In the genomic region with DNA sequence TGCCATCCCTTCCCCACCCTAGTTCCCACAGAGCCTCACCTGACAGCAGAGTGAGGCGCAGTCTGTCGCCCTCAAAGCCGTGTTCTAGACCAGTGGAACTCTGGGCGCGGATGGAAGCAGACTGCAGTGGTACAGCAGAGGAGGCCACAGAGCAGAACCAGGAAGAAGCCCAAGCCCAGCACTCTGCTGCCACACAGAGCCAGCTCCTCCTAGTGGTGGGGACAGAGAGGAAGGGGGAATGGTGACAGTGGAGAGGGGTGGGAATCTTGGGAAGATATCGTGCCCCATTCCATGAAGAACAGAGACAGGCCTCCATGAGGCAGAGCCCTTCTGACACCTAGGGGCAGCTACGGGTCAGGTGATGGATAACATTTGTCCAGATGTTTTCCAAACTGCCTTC, we compare ENCODE assay signal across 11 mouse cellular contexts. TPM values are rescaled to one million over a fixed set of nuclear protein-coding genes. Genes with fewer than 3 reads are reported as not detected.
DNase-seq lines count a peak whose midpoint lies in the region; ATAC-seq and TF ChIP-seq lines count a peak whose summit lies in the region.
"Had no signal": no experiment of that assay in that cellular context is flagged by ENCODE, and none has a peak within 500 bp of the region (broad histone marks: within the 10 kb centered on the region; RNA-seq: fewer than 3 reads in every experiment).

No protein-coding gene starts in this region.

- TF ChIP-seq POLR2A in ES-Bruce4 (IDR thresholded peaks at IDR 0.05; ENCODE audit: insufficient read depth, low read length) = no peak

- H3K4me1 ChIP-seq in kidney, embryonic 16.5 days (ENCODE audit: insufficient read depth, low read length) = peaks cover 5% of the 10 kb centered on the region; the same call in 1 of the 2 replicates
- peaks cover 2% of the 10 kb centered on the region for H3K4me1 ChIP-seq in ES-Bruce4 (ENCODE audit: control insufficient read depth, insufficient read depth, low read length)
- H3K4me1 ChIP-seq: embryonic facial prominence, embryonic 12.5 days had no signal

- no peak overlapping the region for H3K27ac ChIP-seq in kidney, embryonic 16.5 days (ENCODE audit: low read length)
- H3K27ac ChIP-seq in ES-Bruce4 (ENCODE audit: insufficient read depth, low read length) = no peak overlapping the region
- H3K27ac ChIP-seq: embryonic facial prominence, embryonic 12.5 days had no signal

- peaks cover 5% of the 10 kb centered on the region for H3K79me2 ChIP-seq in C2C12 (ENCODE audit: control insufficient read depth, insufficient read depth)

- no peak for DNase-seq in kidney, adult 11 months
- peak; percentile 54 for DNase-seq in kidney, postnatal 14 days
- DNase-seq in frontal cortex, postnatal 36 days (ENCODE audit: low spot score in 2 of 2) = no peak
- no peak for DNase-seq in urinary bladder, postnatal 10 days (ENCODE audit: low spot score)
- DNase-seq in layer of hippocampus, adult 18-20 months (ENCODE audit: low spot score in 2 of 2) = no peak
- DNase-seq: layer of hippocampus, adult 9-11 months; right cerebral cortex, adult 18-20 months had no signal

- H3K4me3 ChIP-seq in kidney, embryonic 16.5 days (ENCODE audit: low read length) = no peak overlapping the region
- no peak overlapping the region for H3K4me3 ChIP-seq in C2C12 (ENCODE audit: insufficient read depth, poor library complexity, severe bottlenecking)
- H3K4me3 ChIP-seq in ES-Bruce4 (ENCODE audit: low read depth, low read length) = no peak overlapping the region
- H3K4me3 ChIP-seq: embryonic facial prominence, embryonic 12.5 days had no signal

- 45% methylated on average over 7 of the region's 7 CpGs for WGBS in kidney, embryonic 16.5 days

- H3K9ac ChIP-seq in kidney, embryonic 16.5 days (replicated peaks; ENCODE audit: low read length) = peak overlapping the region; percentile 41; the same call in 1 of the 2 replicates
- H3K9ac ChIP-seq in ES-Bruce4 (ENCODE audit: low read depth, poor library complexity, severe bottlenecking) = no peak overlapping the region
- H3K9ac ChIP-seq: embryonic facial prominence, embryonic 12.5 days had no signal

- no peaks in the 10 kb centered on the region for H3K9me3 ChIP-seq in kidney, embryonic 16.5 days (ENCODE audit: low read length)
- no peaks in the 10 kb centered on the region for H3K9me3 ChIP-seq in ES-Bruce4 (replicated peaks; ENCODE audit: control insufficient read depth, insufficient read depth, low read length, poor library complexity, severe bottlenecking)
- H3K9me3 ChIP-seq: embryonic facial prominence, embryonic 12.5 days had no signal

- no peak for ATAC-seq in kidney, embryonic 16.5 days (ENCODE audit: low FRiP score, low TSS enrichment)

- no peak overlapping the region for H3ac ChIP-seq in C2C12 (ENCODE audit: control insufficient read depth, insufficient read length, low read depth)

- no peaks in the 10 kb centered on the region for H3K27me3 ChIP-seq in kidney, embryonic 16.5 days (ENCODE audit: insufficient read depth, low read length)
- H3K27me3 ChIP-seq in C2C12 (ENCODE audit: control insufficient read depth, insufficient read depth, insufficient read length) = no peaks in the 10 kb centered on the region
- no peaks in the 10 kb centered on the region for H3K27me3 ChIP-seq in ES-Bruce4 (ENCODE audit: control insufficient read depth, insufficient read depth, low read length, poor library complexity, severe bottlenecking)
- H3K27me3 ChIP-seq: embryonic facial prominence, embryonic 12.5 days had no signal

- peak; percentile 1 for TF ChIP-seq CTCF in C2C12 (IDR thresholded peaks at IDR 0.05; ENCODE audit: control insufficient read depth, insufficient read depth, insufficient read length)
- TF ChIP-seq CTCF in ES-Bruce4 (IDR thresholded peaks at IDR 0.05; ENCODE audit: low read depth, low read length) = peak; percentile 66

- TF ChIP-seq EP300 in ES-Bruce4 (IDR thresholded peaks at IDR 0.05; ENCODE audit: insufficient read depth, low read depth, low read length) = 0 out of 2 replicates have a peak, but pooled peaks have one; percentile 12

- H3K79me3 ChIP-seq in C2C12 (ENCODE audit: low read depth) = peaks cover 6% of the 10 kb centered on the region

- H3K4me2 ChIP-seq in kidney, embryonic 16.5 days (replicated peaks; ENCODE audit: low read depth, low read length) = no peak overlapping the region
- H3K4me2 ChIP-seq: embryonic facial prominence, embryonic 12.5 days had no signal

- 0 out of 2 replicates have a peak, but pooled peaks cover 2% of the 10 kb centered on the region for H3K36me3 ChIP-seq in kidney, embryonic 16.5 days (ENCODE audit: insufficient read depth, low read length)
- H3K36me3 ChIP-seq in C2C12 (ENCODE audit: control insufficient read depth, insufficient read depth) (no peaks in the 10 kb centered on the region), ES-Bruce4 (ENCODE audit: control insufficient read depth, insufficient read depth, low read length, poor library complexity, severe bottlenecking) (no peaks in the 10 kb centered on the region)
- H3K36me3 ChIP-seq: embryonic facial prominence, embryonic 12.5 days had no signal

TF ChIP-seq in C2C12, 6 proteins besides CTCF, POLR2A, EP300 and RAD21:
- TF ChIP-seq MAX (IDR thresholded peaks at IDR 0.05) = no peak
- TF ChIP-seq CEBPB (IDR thresholded peaks at IDR 0.05; ENCODE audit: low read depth) = no peak
- TF ChIP-seq MYOD1 (IDR thresholded peaks at IDR 0.05; ENCODE audit: control insufficient read depth, insufficient read length, low read depth) = no peak
- TF ChIP-seq USF1 (IDR thresholded peaks at IDR 0.05; ENCODE audit: low read depth) = no peak
- no peak for TF ChIP-seq MYOG (IDR thresholded peaks at IDR 0.05; ENCODE audit: control insufficient read depth, extremely low read depth, insufficient read length)
- no peak for TF ChIP-seq FOSL1 (IDR thresholded peaks at IDR 0.05; ENCODE audit: insufficient read depth, low read length, poor library complexity, severe bottlenecking)
TF ChIP-seq in C2C12: peak in this region for 0.

RNA-seq across cellular contexts. Expression of gene Taok2, which starts 4.3 kb away (rescaled TPM):
- 58.6 and 59.9 TPM in 2 replicates for polyA plus RNA-seq in kidney, embryonic 16.5 days (2015; fragmentation: Nextera tagmentation; extraction: Ambion mirVana)
- polyA plus RNA-seq in C2C12 (2012; fragmentation: generic; extraction: Trizol) (27.9 TPM), ES-Bruce4 (2011; ENCODE audit: insufficient read depth, insufficient read length, low read depth, missing spikeins) (37.9 and 41.0 TPM in 2 replicates)
- total RNA-seq in layer of hippocampus, adult 18-20 months (2021) = 100 to 1,000 TPM; 156 to 160 TPM

RNA-seq across cellular contexts. Expression of gene Ino80e, which starts 26.7 kb away (rescaled TPM):
- 75.3 and 88.0 TPM in 2 replicates for polyA plus RNA-seq in kidney, embryonic 16.5 days (2015; fragmentation: Nextera tagmentation; extraction: Ambion mirVana)
- polyA plus RNA-seq in C2C12 (2012; fragmentation: generic; extraction: Trizol) (105 TPM), ES-Bruce4 (2011; ENCODE audit: insufficient read depth, insufficient read length, low read depth, missing spikeins) (104 and 118 TPM in 2 replicates)
- total RNA-seq in layer of hippocampus, adult 18-20 months (2021) = 10 to 100 TPM; 48.4 to 55.6 TPM

RNA-seq across cellular contexts. Expression of gene Hirip3, which starts 27.1 kb away (rescaled TPM):
- 32.6 and 42.7 TPM in 2 replicates for polyA plus RNA-seq in kidney, embryonic 16.5 days (2015; fragmentation: Nextera tagmentation; extraction: Ambion mirVana)
- 53.9 TPM for polyA plus RNA-seq in C2C12 (2012; fragmentation: generic; extraction: Trizol)
- polyA plus RNA-seq in ES-Bruce4 (2011; ENCODE audit: insufficient read depth, insufficient read length, low read depth, missing spikeins) = 116 and 120 TPM in 2 replicates
- 10 to 100 TPM; 25.8 to 30.9 TPM for total RNA-seq in layer of hippocampus, adult 18-20 months (2021)

RNA-seq across cellular contexts. Expression of gene Tmem219, which starts 33.9 kb away (rescaled TPM):
- polyA plus RNA-seq in kidney, embryonic 16.5 days (2015; fragmentation: Nextera tagmentation; extraction: Ambion mirVana) = 33.8 and 34.1 TPM in 2 replicates
- polyA plus RNA-seq in C2C12 (2012; fragmentation: generic; extraction: Trizol) = 26.7 TPM
- 16.3 and 17.2 TPM in 2 replicates for polyA plus RNA-seq in ES-Bruce4 (2011; ENCODE audit: insufficient read depth, insufficient read length, low read depth, missing spikeins)
- 10 to 100 TPM; 18.4 to 23.1 TPM for total RNA-seq in layer of hippocampus, adult 18-20 months (2021)

RNA-seq across cellular contexts. Expression of gene Kctd13, which starts 39.8 kb away (rescaled TPM):
- polyA plus RNA-seq in kidney, embryonic 16.5 days (2015; fragmentation: Nextera tagmentation; extraction: Ambion mirVana) = 16.5 and 17.7 TPM in 2 replicates
- polyA plus RNA-seq in C2C12 (2012; fragmentation: generic; extraction: Trizol) (18.3 TPM), ES-Bruce4 (2011; ENCODE audit: insufficient read depth, insufficient read length, low read depth, missing spikeins) (25.5 and 26.8 TPM in 2 replicates)
- total RNA-seq in layer of hippocampus, adult 18-20 months (2021) = 100 to 1,000 TPM; 192 to 198 TPM
